Comparison of ENCODE assay signal across 15 mouse cellular contexts in the genomic region with DNA sequence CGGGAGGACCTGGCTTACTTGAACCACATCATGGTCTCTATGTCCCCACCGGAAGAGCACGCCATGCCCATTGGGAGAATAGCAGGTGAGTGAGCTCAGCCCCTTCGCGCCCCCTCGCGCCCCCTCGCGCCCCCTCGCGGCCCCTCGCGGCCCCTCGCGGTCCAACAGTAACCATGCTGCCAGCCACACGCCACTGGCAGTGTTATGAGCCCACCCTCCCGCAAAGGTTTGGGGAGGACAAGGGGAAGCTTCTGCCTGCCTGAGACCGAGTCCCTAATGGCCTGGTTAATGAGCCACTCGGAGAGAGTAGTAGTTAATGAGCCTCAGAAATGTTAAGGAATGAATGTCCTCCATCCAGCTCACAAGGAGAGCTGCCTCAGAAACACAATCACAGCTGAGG.
DNase-seq lines count a peak whose midpoint lies in the region; ATAC-seq lines count a peak whose summit lies in the region.
"Had no signal": no experiment of that assay in that cellular context is flagged by ENCODE, and none has a peak within 500 bp of the region (broad histone marks: within the 10 kb centered on the region; RNA-seq: fewer than 3 reads in every experiment).

No protein-coding gene starts in this region.

- no peak overlapping the region for H3K4me3 ChIP-seq in hindbrain, embryonic 13.5 days
- H3K4me3 ChIP-seq in hindbrain, embryonic 11.5 days (ENCODE audit: low read depth, low read length): no peak overlapping the region
- H3K4me3 ChIP-seq: heart, embryonic 15.5 days; intestine, embryonic 15.5 days; myocyte had no signal

- H3K4me1 ChIP-seq in hindbrain, embryonic 13.5 days (replicated peaks): no peaks in the 10 kb centered on the region
- H3K4me1 ChIP-seq in hindbrain, embryonic 11.5 days (replicated peaks; ENCODE audit: control insufficient read depth, insufficient read depth, low read length): no peaks in the 10 kb centered on the region

- no peak overlapping the region for H3K4me2 ChIP-seq in hindbrain, embryonic 13.5 days
- H3K4me2 ChIP-seq in hindbrain, embryonic 11.5 days (replicated peaks; ENCODE audit: low read depth, low read length): no peak overlapping the region
- H3K4me2 ChIP-seq: heart, embryonic 15.5 days; intestine, embryonic 15.5 days had no signal

- peaks cover 16% of the 10 kb centered on the region for H3K36me3 ChIP-seq in hindbrain, embryonic 13.5 days
- 0 out of 2 replicates have a peak, but pooled peaks cover 5% of the 10 kb centered on the region for H3K36me3 ChIP-seq in hindbrain, embryonic 11.5 days (ENCODE audit: control insufficient read depth, insufficient read depth, low read length)

- no peak overlapping the region for H3K9ac ChIP-seq in hindbrain, embryonic 13.5 days
- no peak overlapping the region for H3K9ac ChIP-seq in hindbrain, embryonic 11.5 days (ENCODE audit: low read depth, low read length)
- H3K9ac ChIP-seq: heart, embryonic 15.5 days; intestine, embryonic 15.5 days had no signal

- H3K27me3 ChIP-seq in hindbrain, embryonic 13.5 days: no peaks in the 10 kb centered on the region
- H3K27me3 ChIP-seq in hindbrain, embryonic 11.5 days (ENCODE audit: control insufficient read depth, insufficient read depth, low read length): no peaks in the 10 kb centered on the region
- H3K27me3 ChIP-seq: heart, embryonic 15.5 days; intestine, embryonic 15.5 days; Patski had no signal

- WGBS in hindbrain, embryonic 13.5 days: 86% methylated on average over 19 of the region's 19 CpGs
- 93% methylated on average over 19 of the region's 19 CpGs for WGBS in hindbrain, embryonic 11.5 days

- H3K9me3 ChIP-seq in hindbrain, embryonic 13.5 days: no peaks in the 10 kb centered on the region
- no peaks in the 10 kb centered on the region for H3K9me3 ChIP-seq in hindbrain, embryonic 11.5 days (ENCODE audit: control insufficient read depth, low read length)
- H3K9me3 ChIP-seq: heart, embryonic 15.5 days; intestine, embryonic 15.5 days had no signal

- no peak for DNase-seq in hindbrain, embryonic 11.5 days (ENCODE audit: low spot score)
- peak; percentile 21 for DNase-seq in Muller cell, postnatal 12 days (ENCODE audit: inconsistent ontology term)
- peak; percentile 23 for DNase-seq in kidney, adult 11 months
- DNase-seq in kidney, postnatal 36 days: peak; percentile 31 to 49
- no peak for DNase-seq in T-cell, adult 2 months (ENCODE audit: low spot score)
- no peak for DNase-seq in left cerebral cortex, postnatal 36 days (ENCODE audit: low spot score in 2 of 2)
- no peak for DNase-seq in urinary bladder, postnatal 25 days (ENCODE audit: low spot score)
- DNase-seq: cerebellum, adult 11 months; lung, adult 18-20 months; thymus, postnatal 14 days had no signal

- peak; percentile 71 for ATAC-seq in hindbrain, embryonic 13.5 days (ENCODE audit: low FRiP score)
- no peak for ATAC-seq in hindbrain, embryonic 11.5 days (ENCODE audit: low FRiP score)
- ATAC-seq: intestine, embryonic 15.5 days; Patski had no signal

- H3K27ac ChIP-seq in hindbrain, embryonic 13.5 days: peak overlapping the region; percentile 55
- no peak overlapping the region for H3K27ac ChIP-seq in hindbrain, embryonic 11.5 days (ENCODE audit: low read depth, low read length)
- H3K27ac ChIP-seq: heart, embryonic 15.5 days; intestine, embryonic 15.5 days had no signal

- intact Hi-C loops in left cerebral cortex, postnatal 36 days (cut with DNase I): no loop called here

Comparison
In these comparisons a context has a peak if more than half of its experiments do, and no peak if none do; other contexts are left out.
1. DNase-seq: peak in Muller cell, postnatal 12 days (single experiment), kidney, adult 11 months (single experiment) and kidney, postnatal 36 days (2 of 2); none in hindbrain, embryonic 11.5 days (single experiment), T-cell, adult 2 months (single experiment), left cerebral cortex, postnatal 36 days (0 of 2) and urinary bladder, postnatal 25 days (single experiment).